Mouse (Mus musculus) heart, adult 2 months (tissue): Measurements from ENCODE around the gene Hoxb6.

Source experiments
- CTCF ChIP-seq: fragments of 200-600 bp; IDR thresholded peaks from 2 replicates; pipeline ENCODE4 v1.8.1; 2022; ENCODE audit warnings: antibody characterized with exemption, mild to moderate bottlenecking, moderate library complexity
- EP300 ChIP-seq: fragments of 200-500 bp; IDR thresholded peaks from 2 replicates; pipeline ENCODE4 v1.6.1; 2011; ENCODE audit warnings: low read depth, low read length, control low read depth; ENCODE audit not compliant: insufficient read depth

GRCm38 (mm10) chr11:96303151-96304099 is 11.1 kb downstream of the Hoxb6 start, which contains the start of gene Hoxb5:
- TF ChIP-seq CTCF (peak; percentile 83), EP300 (no peak)
